Mouse (Mus musculus): Measurements from ENCODE around the gene Kank2. TPM values are rescaled to one million over a fixed set of nuclear protein-coding genes. Genes with fewer than 3 reads are reported as not detected.

Gene Kank2
- polyA plus RNA-seq, 2 experiments = 13.1 to 38.6 TPM

- WGBS = 95% methylated on average over 7 of the region's 7 CpGs
- peaks cover 76% of the 10 kb centered on the region for H3K36me3 ChIP-seq (ENCODE audit: control insufficient read depth, insufficient read depth, low read length)
Measured at GRCm38 (mm10) chr9:21733989-21734388, 64.6 kb downstream of the Kank2 start.

DNA sequence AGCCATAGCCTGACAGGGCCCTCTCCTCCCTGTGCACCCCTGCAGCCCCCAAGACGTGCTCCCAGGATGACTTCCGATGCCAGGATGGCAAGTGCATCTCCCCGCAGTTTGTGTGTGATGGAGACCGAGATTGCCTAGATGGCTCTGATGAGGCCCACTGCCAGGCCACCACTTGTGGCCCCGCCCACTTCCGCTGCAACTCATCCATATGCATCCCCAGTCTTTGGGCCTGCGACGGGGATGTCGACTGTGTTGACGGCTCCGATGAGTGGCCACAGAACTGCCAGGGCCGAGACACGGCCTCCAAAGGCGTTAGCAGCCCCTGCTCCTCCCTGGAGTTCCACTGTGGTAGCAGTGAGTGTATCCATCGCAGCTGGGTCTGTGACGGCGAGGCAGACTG, 65.1 kb downstream of the Kank2 start:
- no peak for TF ChIP-seq POLR2A (IDR thresholded peaks at IDR 0.05; ENCODE audit: borderline replicate concordance, extremely low read depth, insufficient read depth, insufficient read length)
- DNase-seq (ENCODE audit: low spot score) = no peak
- Histone ChIP-seq H3K4me1 (ENCODE audit: control insufficient read depth, insufficient read depth, low read length) (no peaks in the 10 kb centered on the region), H3K9ac (ENCODE audit: low read depth, low read length, severe bottlenecking) (no peak overlapping the region), H3K4me2 (replicated peaks; ENCODE audit: low read depth, low read length, severe bottlenecking) (no peak overlapping the region), H3K27me3 (ENCODE audit: control insufficient read depth, insufficient read depth, low read length) (no peaks in the 10 kb centered on the region), H3K4me3 (replicated peaks; ENCODE audit: low read length) (no peak overlapping the region), H3K36me3 (ENCODE audit: control insufficient read depth, insufficient read depth, low read length) (peaks cover 76% of the 10 kb centered on the region), H3K27ac (replicated peaks; ENCODE audit: low read depth, low read length) (no peak overlapping the region), H3K9me3 (ENCODE audit: control insufficient read depth, low read length) (no peaks in the 10 kb centered on the region)
- ATAC-seq (ENCODE audit: low FRiP score, low read depth) = no peak
- 94% methylated on average over 17 of the region's 17 CpGs for WGBS

More at GRCm38 (mm10) chr9:21733989-21734388, 64.6 kb downstream of the Kank2 start:
- DNase-seq (ENCODE audit: low spot score) (no peak), ATAC-seq (ENCODE audit: low FRiP score, low read depth) (no peak)
- Histone ChIP-seq H3K4me3 (replicated peaks; ENCODE audit: low read length) (no peak overlapping the region), H3K9ac (ENCODE audit: low read depth, low read length, severe bottlenecking) (no peak overlapping the region), H3K27ac (replicated peaks; ENCODE audit: low read depth, low read length) (no peak overlapping the region), H3K4me1 (ENCODE audit: control insufficient read depth, insufficient read depth, low read length) (no peaks in the 10 kb centered on the region), H3K4me2 (replicated peaks; ENCODE audit: low read depth, low read length, severe bottlenecking) (no peak overlapping the region), H3K27me3 (ENCODE audit: control insufficient read depth, insufficient read depth, low read length) (no peaks in the 10 kb centered on the region), H3K9me3 (ENCODE audit: control insufficient read depth, low read length) (no peaks in the 10 kb centered on the region)
- no peak for TF ChIP-seq POLR2A (IDR thresholded peaks at IDR 0.05; ENCODE audit: borderline replicate concordance, extremely low read depth, insufficient read depth, insufficient read length)

GRCm38 (mm10) chr9:21732288-21732687, 66.3 kb downstream of the Kank2 start:
- ATAC-seq (ENCODE audit: low FRiP score, low read depth) (no peak), DNase-seq (ENCODE audit: low spot score) (no peak)
- Histone ChIP-seq H3K4me2 (replicated peaks; ENCODE audit: low read depth, low read length, severe bottlenecking) (no peak overlapping the region), H3K4me1 (ENCODE audit: control insufficient read depth, insufficient read depth, low read length) (no peaks in the 10 kb centered on the region), H3K27me3 (ENCODE audit: control insufficient read depth, insufficient read depth, low read length) (no peaks in the 10 kb centered on the region), H3K36me3 (ENCODE audit: control insufficient read depth, insufficient read depth, low read length) (peaks cover 70% of the 10 kb centered on the region), H3K9ac (ENCODE audit: low read depth, low read length, severe bottlenecking) (no peak overlapping the region), H3K4me3 (replicated peaks; ENCODE audit: low read length) (no peak overlapping the region), H3K9me3 (ENCODE audit: control insufficient read depth, low read length) (no peaks in the 10 kb centered on the region), H3K27ac (replicated peaks; ENCODE audit: low read depth, low read length) (no peak overlapping the region)
- WGBS = 94% methylated on average over 9 of the region's 9 CpGs
- no peak for TF ChIP-seq POLR2A (IDR thresholded peaks at IDR 0.05; ENCODE audit: borderline replicate concordance, extremely low read depth, insufficient read depth, insufficient read length)

GRCm38 (mm10) chr9:21729264-21729663, 69.3 kb downstream of the Kank2 start:
- Histone ChIP-seq H3K9me3 (ENCODE audit: control insufficient read depth, low read length) (no peaks in the 10 kb centered on the region), H3K4me3 (replicated peaks; ENCODE audit: low read length) (no peak overlapping the region), H3K36me3 (ENCODE audit: control insufficient read depth, insufficient read depth, low read length) (peaks cover 46% of the 10 kb centered on the region), H3K27ac (replicated peaks; ENCODE audit: low read depth, low read length) (no peak overlapping the region), H3K27me3 (ENCODE audit: control insufficient read depth, insufficient read depth, low read length) (no peaks in the 10 kb centered on the region), H3K4me2 (replicated peaks; ENCODE audit: low read depth, low read length, severe bottlenecking) (no peak overlapping the region), H3K4me1 (ENCODE audit: control insufficient read depth, insufficient read depth, low read length) (peaks cover 13% of the 10 kb centered on the region), H3K9ac (ENCODE audit: low read depth, low read length, severe bottlenecking) (no peak overlapping the region)
- no peak for TF ChIP-seq POLR2A (IDR thresholded peaks at IDR 0.05; ENCODE audit: borderline replicate concordance, extremely low read depth, insufficient read depth, insufficient read length)
- 83% methylated on average over 7 of the region's 7 CpGs for WGBS
- no peak for ATAC-seq (ENCODE audit: low FRiP score, low read depth)
- DNase-seq (ENCODE audit: low spot score) = no peak

DNA sequence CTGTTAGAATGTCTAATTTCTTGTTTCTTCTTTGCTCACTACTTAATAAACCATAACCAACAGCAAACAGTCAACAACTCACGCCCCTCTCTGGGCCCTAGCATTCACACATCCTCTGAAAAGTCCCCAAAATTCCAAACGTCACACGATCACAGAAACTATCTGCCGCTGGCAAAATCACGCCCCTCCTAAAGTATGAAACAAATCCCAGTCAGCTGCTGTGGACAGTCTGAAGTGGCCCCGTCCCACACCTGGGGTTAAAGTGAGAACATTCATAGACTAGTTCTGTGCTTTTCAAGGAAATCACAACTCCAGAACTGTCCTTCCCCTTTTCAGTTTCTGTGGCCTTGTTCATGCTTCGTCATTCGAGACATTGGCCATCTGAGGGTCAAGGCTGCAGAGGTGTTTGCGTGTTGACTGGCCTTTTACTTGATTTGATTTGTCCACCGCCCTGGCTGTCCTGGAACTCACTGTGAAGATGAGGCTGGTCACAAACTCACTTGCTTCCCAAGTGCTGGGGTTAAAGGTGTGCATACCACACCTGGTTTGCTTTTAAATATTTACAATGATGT, 70.2 kb downstream of the Kank2 start:
- Histone ChIP-seq H3K4me1 (ENCODE audit: control insufficient read depth, insufficient read depth, low read length) (peaks cover 13% of the 10 kb centered on the region), H3K4me3 (replicated peaks; ENCODE audit: low read length) (no peak overlapping the region), H3K27ac (replicated peaks; ENCODE audit: low read depth, low read length) (no peak overlapping the region), H3K27me3 (ENCODE audit: control insufficient read depth, insufficient read depth, low read length) (no peaks in the 10 kb centered on the region), H3K36me3 (ENCODE audit: control insufficient read depth, insufficient read depth, low read length) (peaks cover 37% of the 10 kb centered on the region), H3K9me3 (ENCODE audit: control insufficient read depth, low read length) (no peaks in the 10 kb centered on the region), H3K9ac (ENCODE audit: low read depth, low read length, severe bottlenecking) (no peak overlapping the region), H3K4me2 (replicated peaks; ENCODE audit: low read depth, low read length, severe bottlenecking) (no peak overlapping the region)
- TF ChIP-seq POLR2A (IDR thresholded peaks at IDR 0.05; ENCODE audit: borderline replicate concordance, extremely low read depth, insufficient read depth, insufficient read length) = no peak
- no peak for DNase-seq (ENCODE audit: low spot score)
- WGBS = 83% methylated on average over 10 of the region's 10 CpGs
- no peak for ATAC-seq (ENCODE audit: low FRiP score, low read depth)
